Comparison of ENCODE assay signal across 26 mouse cellular contexts in the genomic region with DNA sequence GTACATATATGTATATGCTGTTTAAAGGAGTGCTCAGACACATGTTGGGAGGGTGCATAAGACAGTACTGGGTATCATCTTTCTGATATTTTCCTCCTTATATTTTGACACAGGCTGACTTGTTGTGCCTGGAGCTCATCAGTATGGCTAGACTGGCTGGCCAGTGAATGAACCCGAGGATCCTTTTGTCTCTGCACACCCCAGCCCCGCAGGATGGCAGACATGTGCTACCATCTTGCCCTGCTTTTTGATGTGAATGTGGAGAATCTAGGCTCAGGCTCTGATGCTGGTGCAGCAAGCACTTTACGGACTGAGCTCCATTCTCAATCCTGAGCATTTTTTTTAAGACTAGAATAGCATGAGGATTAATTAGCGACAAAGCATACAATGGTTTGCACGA.
A peak's percentile ranks its signal among the peaks of the same experiment; 100 is the strongest.
DNase-seq lines count a peak whose midpoint lies in the region; ATAC-seq and TF ChIP-seq lines count a peak whose summit lies in the region.
"Had no signal": no experiment of that assay in that cellular context is flagged by ENCODE, and none has a peak within 500 bp of the region (broad histone marks: within the 10 kb centered on the region; RNA-seq: fewer than 3 reads in every experiment).

No protein-coding gene starts in this region.

- H3K36me3 ChIP-seq in hindbrain, embryonic 11.5 days (ENCODE audit: control insufficient read depth, insufficient read depth, low read length), result no peaks in the 10 kb centered on the region
- H3K36me3 ChIP-seq in hindbrain, embryonic 12.5 days, result no peaks in the 10 kb centered on the region
- no peaks in the 10 kb centered on the region for H3K36me3 ChIP-seq in limb, embryonic 10.5 days
- H3K36me3 ChIP-seq: embryonic facial prominence, embryonic 12.5 days; heart, embryonic 15.5 days; limb, embryonic 13.5 days; liver, embryonic 12.5 days; neural tube, embryonic 13.5 days had no signal

- DNase-seq in hindbrain, embryonic 11.5 days (ENCODE audit: low spot score), result peak; percentile 17
- peak; percentile 40 for DNase-seq in brain, embryonic 14.5 days (ENCODE audit: low read depth)
- peak; percentile 43 for DNase-seq in embryo, embryonic 10 days (ENCODE audit: low spot score)
- no peak for DNase-seq in limb, embryonic 10.5 days (ENCODE audit: low spot score)
- DNase-seq in right cerebral cortex, postnatal 14 days, result no peak
- no peak for DNase-seq in layer of hippocampus, postnatal 25 days (ENCODE audit: extremely low spot score in 1 of 2, low spot score in 1 of 2)
- DNase-seq in layer of hippocampus, postnatal 36 days, result no peak
- DNase-seq: adrenal gland, adult 8-10 months; cerebellum, adult 18-20 months; cerebellum, postnatal 25 days; gastrocnemius, adult 2 months; heart, postnatal 36 days; kidney, adult 9 months; kidney, postnatal 14 days; lung, adult 18-20 months; thymus, adult 2 months had no signal

- H3K9me3 ChIP-seq in hindbrain, embryonic 11.5 days (ENCODE audit: control insufficient read depth, low read length), result no peaks in the 10 kb centered on the region
- no peaks in the 10 kb centered on the region for H3K9me3 ChIP-seq in hindbrain, embryonic 12.5 days (replicated peaks)
- no peaks in the 10 kb centered on the region for H3K9me3 ChIP-seq in limb, embryonic 10.5 days (replicated peaks)
- H3K9me3 ChIP-seq: embryonic facial prominence, embryonic 12.5 days; heart, embryonic 15.5 days; limb, embryonic 13.5 days; liver, embryonic 12.5 days had no signal

- H3K4me3 ChIP-seq in hindbrain, embryonic 11.5 days (ENCODE audit: low read depth, low read length), result no peak overlapping the region
- H3K4me3 ChIP-seq in hindbrain, embryonic 12.5 days, result no peak overlapping the region
- no peak overlapping the region for H3K4me3 ChIP-seq in limb, embryonic 10.5 days
- H3K4me3 ChIP-seq: embryonic facial prominence, embryonic 12.5 days; gastrocnemius, adult 2 months; heart, embryonic 15.5 days; limb, embryonic 13.5 days; liver, embryonic 12.5 days; neural tube, embryonic 13.5 days had no signal

- TF ChIP-seq CTCF in brain, embryonic 14.5 days (IDR thresholded peaks at IDR 0.05; ENCODE audit: borderline replicate concordance, extremely low read depth, insufficient read depth, insufficient read length), result no peak

- H3K27me3 ChIP-seq in hindbrain, embryonic 11.5 days (ENCODE audit: control insufficient read depth, insufficient read depth, low read length), result no peaks in the 10 kb centered on the region
- no peaks in the 10 kb centered on the region for H3K27me3 ChIP-seq in hindbrain, embryonic 12.5 days
- no peaks in the 10 kb centered on the region for H3K27me3 ChIP-seq in limb, embryonic 10.5 days (ENCODE audit: low read depth, poor library complexity, severe bottlenecking)
- H3K27me3 ChIP-seq: embryonic facial prominence, embryonic 12.5 days; heart, embryonic 15.5 days; limb, embryonic 13.5 days; liver, embryonic 12.5 days; neural tube, embryonic 13.5 days had no signal

- H3K4me1 ChIP-seq in hindbrain, embryonic 11.5 days (replicated peaks; ENCODE audit: control insufficient read depth, insufficient read depth, low read length), result no peaks in the 10 kb centered on the region
- peaks cover 3% of the 10 kb centered on the region; the same call in 1 of the 2 replicates for H3K4me1 ChIP-seq in hindbrain, embryonic 12.5 days
- peaks cover 19% of the 10 kb centered on the region for H3K4me1 ChIP-seq in limb, embryonic 10.5 days
- H3K4me1 ChIP-seq: heart, embryonic 15.5 days; liver, embryonic 12.5 days had no signal

- ATAC-seq in hindbrain, embryonic 11.5 days (ENCODE audit: low FRiP score), result no peak
- no peak for ATAC-seq in hindbrain, embryonic 12.5 days (ENCODE audit: low FRiP score)
- ATAC-seq: activated CD4-positive, CD25-positive, alpha-beta regulatory T cell, adult 4 months; hindbrain, embryonic 16.5 days; intestine, embryonic 16.5 days; liver, embryonic 12.5 days had no signal

- WGBS in hindbrain, embryonic 11.5 days, result 32% methylated on average over 5 of the region's 5 CpGs
- 31% methylated on average over 5 of the region's 5 CpGs for WGBS in hindbrain, embryonic 12.5 days
- 42% methylated on average over 5 of the region's 5 CpGs for WGBS in limb, embryonic 10.5 days

- TF ChIP-seq POLR2A in brain, embryonic 14.5 days (IDR thresholded peaks at IDR 0.05; ENCODE audit: borderline replicate concordance, extremely low read depth, insufficient read depth, insufficient read length, poor library complexity, severe bottlenecking), result no peak

- no peak overlapping the region for H3K27ac ChIP-seq in hindbrain, embryonic 11.5 days (ENCODE audit: low read depth, low read length)
- no peak overlapping the region for H3K27ac ChIP-seq in hindbrain, embryonic 12.5 days
- peak overlapping the region; percentile 80 for H3K27ac ChIP-seq in limb, embryonic 10.5 days
- H3K27ac ChIP-seq: embryonic facial prominence, embryonic 12.5 days; gastrocnemius, adult 2 months; heart, embryonic 15.5 days; limb, embryonic 13.5 days; liver, embryonic 12.5 days; neural tube, embryonic 13.5 days; stomach, postnatal 0 days had no signal

- H3K4me2 ChIP-seq in hindbrain, embryonic 11.5 days (replicated peaks; ENCODE audit: low read depth, low read length), result no peak overlapping the region
- H3K4me2 ChIP-seq in hindbrain, embryonic 12.5 days (replicated peaks), result no peak overlapping the region
- H3K4me2 ChIP-seq: embryonic facial prominence, embryonic 12.5 days; heart, embryonic 15.5 days; limb, embryonic 13.5 days; liver, embryonic 12.5 days; neural tube, embryonic 13.5 days had no signal

- H3K9ac ChIP-seq in hindbrain, embryonic 11.5 days (ENCODE audit: low read depth, low read length), result no peak overlapping the region
- H3K9ac ChIP-seq in hindbrain, embryonic 12.5 days, result no peak overlapping the region
- H3K9ac ChIP-seq: embryonic facial prominence, embryonic 12.5 days; heart, embryonic 15.5 days; limb, embryonic 13.5 days; liver, embryonic 12.5 days; neural tube, embryonic 13.5 days had no signal

Comparison
In these comparisons a context has a peak if more than half of its experiments do, and no peak if none do; other contexts are left out.
1. DNase-seq: peak in hindbrain, embryonic 11.5 days (single experiment), brain, embryonic 14.5 days (single experiment) and embryo, embryonic 10 days (single experiment); none in limb, embryonic 10.5 days (single experiment), right cerebral cortex, postnatal 14 days (single experiment), layer of hippocampus, postnatal 25 days (0 of 2) and layer of hippocampus, postnatal 36 days (0 of 2).